Mouse (Mus musculus) urinary bladder, adult 18-20 months (tissue): ENCODE data around the gene Mycbp2.

ENCODE experiments used
- DNase-seq, 2 experiments: peaks; one replicate each; pipeline ENCODE4 v3.0.0; 2022; ENCODE audit warnings: low spot score in 2 of 2, mixed read lengths in 2 of 2

Gene Mycbp2

DNA sequence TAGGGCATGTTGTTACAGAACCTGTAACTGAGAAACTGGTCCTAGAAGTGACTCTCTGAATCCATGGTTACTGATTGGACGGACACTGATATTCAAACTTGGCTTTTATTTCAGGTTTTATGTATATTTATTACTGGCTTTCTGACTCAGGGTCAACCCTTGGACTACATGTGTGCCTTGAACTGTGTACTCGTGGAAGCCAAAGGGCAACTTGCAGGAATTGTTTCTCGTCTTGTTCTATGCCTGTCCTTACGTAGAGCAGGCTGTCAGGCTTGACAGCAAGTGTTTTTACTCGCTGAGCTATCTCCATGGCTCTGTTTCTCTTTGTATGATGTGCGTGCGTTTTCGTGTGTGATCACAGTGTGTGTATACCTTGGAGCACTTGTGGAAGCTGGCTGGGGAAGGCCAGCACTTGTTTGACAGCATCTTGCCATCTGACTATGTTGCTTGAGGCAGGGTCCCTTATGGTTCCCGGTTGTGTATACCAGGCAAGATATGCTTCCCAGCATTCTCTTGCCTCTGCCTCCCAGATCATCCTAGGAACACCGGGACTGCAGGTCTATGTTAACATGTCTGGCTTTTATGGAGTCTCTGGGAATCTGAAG is 243.8 kb downstream of the Mycbp2 start:
- no peak for DNase-seq

DNA sequence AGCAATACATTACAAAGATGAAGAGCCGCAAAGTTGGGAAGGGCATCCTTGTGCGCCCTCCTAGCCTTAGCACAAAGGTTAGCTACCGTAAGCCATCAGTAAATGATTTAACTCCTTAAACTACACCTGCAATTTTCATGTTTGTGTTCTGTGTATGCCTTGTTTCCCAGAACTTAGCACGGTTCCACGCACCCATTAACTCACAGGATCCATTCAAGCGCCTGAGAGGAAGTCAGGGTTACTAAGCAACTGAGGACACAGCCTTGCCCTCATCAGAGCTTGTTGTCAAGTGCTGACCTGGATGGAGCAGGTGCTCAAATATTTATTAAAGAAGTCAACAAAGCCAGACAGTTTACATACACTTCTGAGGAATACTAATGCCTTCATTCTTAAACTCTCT is 244.4 kb downstream of the Mycbp2 start:
- no peak for DNase-seq

DNA sequence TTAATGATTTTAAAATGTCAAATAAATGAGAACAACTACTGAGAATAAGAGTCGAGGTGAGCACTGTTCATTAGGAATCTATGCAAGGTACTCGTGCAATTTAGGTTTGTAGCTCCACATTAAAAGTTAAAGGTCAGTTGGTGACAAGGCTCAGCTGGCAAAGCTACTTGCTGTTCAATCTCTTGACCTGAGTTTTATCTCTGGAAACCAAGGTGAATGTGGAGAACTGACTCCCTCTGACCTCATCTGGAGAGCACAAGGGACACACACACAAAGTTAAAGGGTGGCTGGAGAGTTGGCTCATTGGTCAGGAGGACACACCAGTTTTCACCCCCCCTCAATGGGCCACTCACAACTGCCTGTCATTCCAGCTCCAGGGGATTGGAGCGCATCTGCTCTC is 245.4 kb downstream of the Mycbp2 start:
- DNase-seq, result no peak

DNA sequence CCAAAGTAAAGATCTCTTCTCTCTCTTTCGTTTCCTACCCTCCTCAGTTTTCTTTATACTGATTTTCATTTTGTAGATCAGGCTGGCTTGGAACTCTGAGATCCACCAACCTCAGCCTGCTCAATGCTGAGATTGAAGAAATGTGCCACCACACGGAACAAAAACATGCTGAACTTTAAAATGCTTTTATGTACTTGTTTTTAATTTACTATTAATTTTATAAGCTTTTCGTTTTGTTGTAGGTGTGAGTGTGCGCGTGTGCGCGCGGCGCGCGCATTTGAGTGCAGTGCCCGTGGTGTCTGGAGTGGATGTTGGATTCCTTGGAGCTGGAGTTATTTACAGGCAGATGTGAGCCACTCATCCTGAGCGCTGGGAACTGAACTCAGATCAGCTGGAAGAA is 246.3 kb downstream of the Mycbp2 start:
- DNase-seq, result no peak

DNA sequence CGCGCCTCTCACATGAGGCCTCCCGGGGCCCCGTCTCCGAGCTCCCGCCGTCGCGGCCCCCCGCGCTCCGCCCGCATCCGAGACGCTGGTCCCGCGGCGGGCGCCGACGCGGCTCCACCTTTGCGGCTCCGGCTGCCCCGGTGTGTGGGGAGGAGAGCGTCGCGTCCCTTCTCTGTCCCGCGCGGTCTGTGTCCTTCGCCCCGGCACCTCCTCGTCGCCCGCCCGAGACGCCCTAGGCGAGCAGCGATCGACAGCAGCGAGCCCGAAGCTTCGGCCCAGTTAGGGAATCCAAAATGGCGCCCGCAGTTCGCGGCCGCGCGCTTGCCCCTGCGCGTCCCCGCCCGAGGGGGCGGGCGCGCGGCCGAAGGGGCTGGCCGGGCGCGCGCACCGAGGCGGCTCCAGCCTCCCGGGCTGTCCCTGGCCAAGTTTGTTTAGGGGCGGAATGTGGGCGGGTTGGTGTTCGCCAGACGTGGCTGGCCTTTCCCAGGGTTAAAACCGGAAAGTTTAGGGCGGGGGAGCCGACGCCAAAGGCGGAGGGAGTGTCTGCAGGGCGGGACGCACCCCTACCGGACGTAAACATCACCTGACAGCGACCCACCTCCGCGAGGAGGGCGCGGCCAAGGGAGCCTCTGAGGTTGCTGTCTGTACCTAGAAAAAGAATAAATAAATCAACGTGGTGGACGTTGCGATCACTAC is 247.2 kb downstream of the Mycbp2 start, which contains the start of gene Fbxl3:
TSS of gene Fbxl3 (minus strand) at position 329 of the 696 bp plus-strand sequence.
- DNase-seq, result peak; percentile 87 to 97

DNA sequence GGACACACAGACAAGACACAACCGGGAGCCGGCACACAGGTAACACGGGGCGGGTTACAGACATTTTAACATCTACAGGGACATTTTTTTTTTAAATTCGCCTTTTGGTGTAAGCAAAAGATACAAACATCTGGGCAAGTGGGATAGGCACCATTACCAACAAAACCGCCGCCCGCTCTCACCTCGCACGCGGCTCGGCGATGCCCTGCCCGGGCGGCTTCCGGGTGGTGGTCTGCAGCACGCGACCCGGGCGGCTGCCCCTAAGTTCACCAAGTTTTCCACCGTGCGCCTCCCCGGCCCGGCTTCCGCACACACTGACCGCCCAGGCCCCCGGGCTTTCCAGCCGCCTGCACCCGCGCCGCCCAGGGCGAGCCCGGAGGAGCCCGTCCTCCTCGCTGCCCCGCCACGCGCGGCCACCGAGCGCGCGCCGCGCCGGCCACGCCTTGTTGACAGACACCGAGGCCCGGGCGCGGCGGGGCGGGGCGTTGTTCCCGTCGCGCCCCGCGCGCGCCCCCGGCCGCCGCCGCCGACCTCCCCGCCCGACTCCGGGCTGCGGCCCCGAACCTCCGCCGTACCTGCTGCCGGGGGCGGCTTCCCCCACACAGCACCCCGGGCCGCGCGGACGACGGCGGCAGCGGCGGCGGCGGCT is 247.9 kb downstream of the Mycbp2 start:
- DNase-seq, result peak; percentile 69 to 79

DNA sequence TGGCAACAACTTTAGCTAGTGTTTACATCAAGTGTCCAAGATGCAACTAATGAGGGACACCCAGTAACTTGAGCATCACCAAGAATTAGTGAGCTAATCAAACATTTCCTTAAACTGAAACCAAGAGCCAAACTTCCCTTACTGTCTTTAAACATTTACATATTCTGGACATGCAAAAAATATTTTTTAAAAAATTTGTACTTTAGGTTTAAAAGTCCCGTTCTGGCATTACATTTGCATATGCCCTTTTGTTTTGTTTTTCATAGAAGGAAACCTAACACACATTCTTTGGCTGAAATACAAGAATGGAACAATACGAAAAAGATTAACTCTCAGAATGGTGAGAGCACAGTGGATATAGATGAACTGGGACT is 248.4 kb downstream of the Mycbp2 start:
- DNase-seq, result no peak

DNA sequence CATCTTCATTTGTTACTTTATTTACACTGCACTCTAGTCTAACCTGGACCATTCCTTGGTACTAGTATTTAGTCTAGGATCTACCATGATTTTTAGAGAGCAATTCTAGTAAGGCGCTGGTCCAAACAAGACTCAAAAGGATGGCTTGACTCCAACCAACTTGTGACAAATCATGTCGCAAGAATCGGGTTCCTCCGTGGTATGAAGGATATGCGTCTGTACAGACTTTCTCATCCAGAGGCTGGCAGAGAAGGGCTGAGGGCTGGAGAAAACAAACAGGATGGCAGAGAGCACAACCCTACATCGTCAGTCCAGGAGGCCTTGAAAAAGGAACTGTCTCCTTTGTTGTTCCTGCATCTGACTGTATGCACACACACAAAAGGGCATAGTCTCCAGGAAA is 250.0 kb downstream of the Mycbp2 start:
- no peak for DNase-seq

DNA sequence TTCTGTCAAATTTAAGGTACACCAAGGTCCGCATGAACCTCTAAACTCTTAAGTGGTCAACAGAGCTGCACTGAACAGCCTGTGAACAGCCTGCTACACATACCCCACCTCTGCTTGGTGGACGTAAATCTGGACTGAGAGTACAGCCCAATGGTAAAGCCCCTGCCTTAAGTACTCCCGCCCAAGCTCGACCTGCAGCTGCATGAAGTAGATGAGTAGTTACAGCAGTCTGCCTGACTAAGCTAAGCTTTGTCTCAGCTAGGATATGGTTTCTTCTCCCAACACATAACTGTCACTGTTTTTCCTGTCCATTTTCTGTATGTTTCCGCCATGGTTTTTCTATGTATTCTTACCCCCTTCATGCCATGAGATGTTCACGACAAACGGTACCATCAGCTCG is 250.8 kb downstream of the Mycbp2 start:
- no peak for DNase-seq

DNA sequence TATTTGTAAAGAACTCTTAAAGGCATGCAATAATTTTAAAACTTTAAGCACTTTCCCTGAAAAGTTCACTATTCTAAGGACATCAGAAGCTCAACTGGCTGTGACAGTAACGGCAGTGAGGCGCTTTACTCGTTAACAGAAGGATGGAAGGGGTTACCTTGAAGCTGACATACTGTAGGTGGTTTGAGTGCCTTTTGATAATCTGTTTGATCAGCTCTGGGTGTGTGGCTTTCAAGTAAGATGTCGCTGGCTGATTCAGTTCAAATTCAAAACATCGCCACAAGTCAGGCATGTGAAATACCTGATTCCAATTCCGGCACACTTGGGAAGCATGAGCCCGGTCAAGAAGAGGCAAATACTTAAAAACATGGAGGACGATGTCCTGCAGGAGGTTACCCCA is 251.6 kb downstream of the Mycbp2 start:
- no peak for DNase-seq

DNA sequence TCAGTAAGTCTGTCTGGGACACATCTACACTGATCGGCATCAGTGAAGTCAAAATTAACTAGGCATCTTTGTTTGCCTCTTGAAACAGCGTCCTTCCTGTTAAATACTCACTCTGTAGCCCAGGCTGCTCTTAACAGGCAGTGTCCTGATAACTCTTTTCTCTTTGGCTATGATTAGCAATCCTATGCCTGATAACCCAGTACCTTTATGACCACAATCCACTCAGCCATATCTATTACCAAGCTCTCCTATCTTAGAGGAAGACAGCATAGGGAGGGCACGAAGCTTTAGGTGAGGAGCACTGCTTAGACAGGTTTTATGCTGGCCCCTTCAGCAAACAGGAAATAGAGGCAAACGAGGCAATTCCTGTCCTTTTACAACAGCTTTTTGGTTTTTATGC is 252.9 kb downstream of the Mycbp2 start:
- DNase-seq, result no peak

DNA sequence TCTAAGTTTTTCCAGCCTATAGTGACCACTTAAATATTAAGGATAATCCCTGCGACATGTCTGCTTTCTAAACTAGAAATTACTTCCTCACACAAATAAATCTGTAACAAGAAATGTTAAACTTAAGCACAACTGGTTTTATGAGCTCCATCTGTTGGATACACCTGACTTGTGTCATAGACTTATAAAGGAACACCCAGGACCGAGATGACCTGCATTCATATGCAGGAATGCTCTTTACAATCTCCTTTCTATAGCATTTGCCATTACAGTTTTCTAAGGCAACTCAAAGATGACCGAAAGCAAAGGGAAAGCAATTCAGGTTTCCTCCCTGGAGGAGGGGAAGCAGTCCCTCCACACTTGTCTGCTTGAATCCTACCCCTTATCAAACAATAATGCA is 253.4 kb downstream of the Mycbp2 start:
- no peak for DNase-seq

DNA sequence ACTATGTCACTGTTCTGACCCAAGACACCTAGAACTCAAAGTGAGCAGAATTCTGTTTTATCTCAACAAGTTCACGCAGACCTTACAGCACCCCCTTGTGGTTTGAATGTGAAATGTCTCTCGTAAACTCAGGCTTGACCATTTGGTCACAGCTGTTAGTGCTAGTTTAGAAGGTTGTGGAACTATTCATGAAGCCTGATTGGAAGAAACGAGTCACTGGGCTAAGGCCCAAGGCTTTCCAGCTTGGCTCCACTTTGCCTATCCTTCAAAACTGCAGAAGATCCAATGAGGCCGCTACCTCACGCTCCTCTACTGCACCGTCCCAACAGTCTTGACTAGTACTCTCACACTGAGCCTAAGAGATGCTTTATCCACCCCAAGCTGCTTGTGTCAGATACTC is 258.0 kb downstream of the Mycbp2 start:
- peak in 1 of 2 experiments; percentile 52 for DNase-seq

DNA sequence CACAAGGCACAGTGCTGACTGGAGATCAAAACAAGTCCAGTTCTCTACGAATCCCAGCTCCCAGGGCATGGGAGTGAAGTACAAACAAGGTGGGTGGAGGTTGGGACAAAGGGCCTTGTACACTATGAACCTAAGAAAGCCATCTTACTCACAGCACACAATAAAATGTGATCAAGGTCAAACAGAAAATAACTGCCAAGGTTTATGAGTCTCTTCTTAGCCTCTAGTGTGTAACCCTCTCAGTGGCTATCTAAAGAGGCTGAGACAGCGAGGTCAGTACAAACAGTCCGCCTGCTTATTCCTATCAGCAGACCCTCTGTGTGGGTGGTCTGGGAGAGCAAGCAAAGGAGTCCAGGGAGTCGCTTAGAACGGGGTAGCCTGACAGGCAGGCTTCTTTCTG is 258.8 kb downstream of the Mycbp2 start:
- no peak for DNase-seq

DNA sequence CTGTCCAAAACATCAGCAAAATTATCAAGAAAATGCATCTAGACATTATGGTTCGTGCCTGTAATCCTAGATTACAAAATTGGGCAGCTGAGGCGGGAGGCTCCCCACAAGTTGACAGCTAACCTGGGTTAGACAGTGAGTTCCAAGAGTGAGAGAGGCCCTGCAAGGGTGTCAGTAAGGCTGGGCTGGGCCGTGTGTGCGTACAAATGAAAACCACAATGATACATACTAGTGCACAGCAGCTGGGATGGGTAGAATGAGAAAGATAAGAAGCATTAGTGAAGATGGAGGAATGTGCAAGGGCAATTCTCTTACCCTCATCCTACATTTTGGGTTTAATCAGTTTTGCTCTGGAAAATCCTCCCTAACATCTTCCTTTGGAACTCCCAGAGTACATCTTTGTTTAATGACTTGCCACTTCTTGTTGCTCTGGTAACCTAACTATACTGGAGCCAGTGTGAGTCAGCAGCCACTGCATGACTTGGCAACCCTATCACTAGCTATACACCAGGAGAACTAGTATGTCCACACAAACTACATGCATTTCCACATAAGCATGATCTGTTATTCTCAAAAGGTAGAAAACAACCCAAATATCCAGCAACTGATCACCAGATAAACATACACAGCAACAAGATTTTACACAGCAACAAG is 259.8 kb downstream of the Mycbp2 start:
- no peak for DNase-seq

DNA sequence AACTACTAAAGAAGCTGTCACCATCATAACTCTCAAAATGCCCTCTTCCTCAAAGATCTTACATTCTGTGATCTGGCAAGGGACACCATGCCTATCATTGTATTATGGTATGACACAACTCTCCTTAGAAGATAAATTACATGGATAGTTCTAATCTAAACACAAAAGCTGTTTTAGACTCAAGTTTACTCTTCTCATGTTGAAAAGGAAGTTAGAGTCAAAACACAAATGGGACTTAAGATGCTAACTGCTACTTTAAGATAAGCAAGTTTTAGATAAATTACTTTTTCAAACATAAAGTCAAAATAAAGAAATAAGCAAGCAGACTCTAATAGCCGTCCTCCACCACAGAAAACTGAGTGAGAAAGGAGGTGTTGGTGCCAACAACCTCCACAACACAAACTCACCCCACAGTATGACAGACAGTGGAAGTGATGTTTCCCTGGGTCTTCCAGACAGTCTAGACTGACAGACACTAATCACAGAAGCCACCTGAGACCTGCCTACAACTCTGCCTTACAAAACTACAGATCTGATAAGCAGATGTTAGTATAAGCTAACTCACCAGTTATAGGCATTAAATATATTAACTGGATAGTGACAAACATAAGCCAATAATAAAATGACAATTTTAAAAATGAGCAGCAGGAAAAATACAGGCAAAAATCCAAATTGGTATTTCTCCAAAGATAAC is 260.6 kb downstream of the Mycbp2 start:
- no peak for DNase-seq

DNA sequence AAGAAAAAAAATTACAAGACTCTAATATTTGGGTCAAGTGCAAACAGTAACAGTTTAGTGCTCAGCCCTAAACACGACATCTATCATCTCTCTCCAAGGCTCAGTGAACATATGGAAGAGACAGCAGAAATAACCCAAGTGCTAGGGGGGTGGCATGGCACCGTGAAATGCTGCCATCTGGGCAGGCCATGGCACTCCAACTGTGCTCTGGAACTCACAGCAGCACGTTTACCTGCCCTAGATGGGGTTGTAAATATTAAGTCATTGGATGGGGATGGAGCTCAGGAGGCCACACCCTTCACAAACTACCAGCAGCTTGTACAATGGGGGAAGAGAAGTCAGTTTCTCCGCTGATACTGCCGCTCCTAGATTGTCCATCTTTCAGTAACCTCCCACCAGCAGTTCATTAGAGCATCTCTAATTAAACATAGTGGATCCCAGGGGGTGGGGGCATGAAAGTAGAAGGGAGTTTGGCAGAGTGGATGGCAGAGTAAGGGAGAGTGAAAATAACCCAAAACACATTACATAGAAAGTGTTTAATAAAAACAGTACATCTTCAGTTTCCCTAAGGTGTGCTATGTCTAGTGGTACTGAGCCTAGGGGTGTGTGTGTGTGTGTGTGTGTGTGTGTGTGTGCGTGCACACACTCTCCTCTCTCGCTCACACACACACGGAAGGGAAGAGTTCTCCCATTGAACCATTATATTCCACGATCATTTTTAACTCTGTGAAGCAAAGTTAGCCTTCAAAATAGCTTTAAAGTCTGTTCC is 267.2 kb downstream of the Mycbp2 start:
- DNase-seq, result no peak

DNA sequence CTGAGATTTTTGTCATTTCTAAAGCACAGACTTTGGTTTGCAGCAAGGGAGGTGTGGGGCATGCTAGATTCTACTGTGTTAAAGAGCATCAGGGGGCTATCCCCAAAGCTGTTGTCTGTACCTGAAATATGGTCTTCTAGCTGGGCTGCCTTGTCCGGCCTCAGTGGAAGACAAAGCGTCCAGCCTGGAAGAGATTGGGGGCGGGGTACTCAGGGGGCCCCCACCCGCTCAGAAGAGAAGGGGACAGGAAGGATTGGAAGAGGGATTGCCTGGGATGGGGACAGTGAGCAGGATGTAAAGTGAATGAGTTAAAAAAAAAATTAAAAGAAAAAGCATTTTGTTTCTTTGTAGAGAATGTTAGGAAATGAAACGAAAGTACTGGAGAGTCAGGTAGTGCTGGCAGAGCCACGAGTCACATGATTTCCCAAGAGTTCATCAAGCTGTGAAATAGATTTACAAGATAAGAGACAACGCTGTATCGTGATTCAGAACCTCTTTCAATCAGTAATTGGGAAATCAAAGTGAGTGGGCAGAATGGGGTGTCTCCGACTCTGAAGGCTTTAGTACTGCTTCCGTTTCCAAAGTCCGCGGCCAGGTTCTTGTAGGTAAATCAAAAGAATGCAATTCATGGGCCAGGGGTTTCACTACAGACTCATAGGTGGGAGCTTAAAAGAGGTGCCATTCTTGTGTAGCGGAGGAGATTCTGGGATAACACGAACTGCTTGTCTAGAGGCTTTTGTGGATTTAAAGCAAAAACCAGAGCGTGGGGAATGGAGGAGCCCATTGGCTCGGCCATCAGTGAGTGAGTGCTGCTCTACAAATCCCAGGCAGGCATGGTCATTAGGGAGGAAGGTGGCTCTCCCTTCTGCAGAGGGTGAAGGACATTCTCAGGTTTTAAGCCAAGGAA is 268.4 kb downstream of the Mycbp2 start:
- no peak for DNase-seq

DNA sequence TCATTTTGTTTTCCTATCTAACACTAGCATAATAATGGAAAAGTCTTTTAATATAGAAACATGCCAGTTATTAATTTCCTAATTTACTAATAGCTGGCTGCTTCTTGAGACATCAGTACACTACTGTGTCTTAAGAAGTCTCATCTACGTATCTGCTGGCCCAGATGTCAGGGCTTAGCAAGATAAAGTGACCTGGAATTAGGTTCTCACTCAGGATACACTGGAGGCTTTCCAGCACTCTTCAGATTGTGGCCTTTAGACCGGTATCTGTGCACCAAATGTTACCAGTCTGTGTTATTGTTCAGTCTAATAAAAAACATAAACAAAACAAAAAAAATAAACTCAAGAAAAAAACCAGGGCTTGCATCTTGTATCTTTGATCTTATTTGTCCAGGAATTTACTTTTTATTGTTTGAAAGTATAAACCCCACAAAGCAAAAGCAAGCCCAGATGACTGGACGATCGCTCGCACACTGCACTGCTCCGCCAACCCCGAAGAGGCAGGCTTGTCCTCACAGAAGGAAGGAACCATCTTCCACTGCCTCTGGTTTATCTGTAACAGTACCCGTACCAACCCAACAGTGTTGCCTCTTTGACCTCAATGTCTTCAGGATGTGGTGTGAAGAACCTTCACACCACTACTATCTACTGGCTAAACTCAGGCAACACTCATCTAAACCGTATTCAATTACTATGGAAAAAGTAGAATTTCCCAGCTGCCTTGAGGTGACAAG is 269.2 kb downstream of the Mycbp2 start:
- DNase-seq, result no peak

DNA sequence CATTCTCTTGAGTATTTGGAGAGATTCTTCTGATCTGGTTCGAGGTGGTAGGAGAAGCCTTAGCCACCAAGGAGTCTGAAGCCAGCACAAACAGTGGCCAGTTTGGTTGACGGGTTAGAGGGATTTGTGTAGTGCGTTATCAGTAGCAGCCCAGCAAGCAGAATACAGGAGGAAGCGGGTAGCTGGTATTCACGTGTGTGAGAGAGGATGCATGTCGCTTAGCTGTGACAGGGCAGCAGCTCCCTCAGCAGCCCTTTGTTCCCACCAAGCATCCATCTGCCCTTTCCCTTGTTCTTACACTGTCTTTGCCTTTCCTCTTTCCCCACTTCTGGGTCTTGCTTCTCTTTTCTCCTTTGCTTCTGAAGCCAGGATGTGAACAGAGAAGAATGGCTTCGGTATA is 271.4 kb downstream of the Mycbp2 start:
- DNase-seq, result no peak
